Mouse (Mus musculus) liver, embryonic 14.5 days (tissue): ENCODE measurements around the gene Ahctf1.

Source experiments
- CTCF ChIP-seq: IDR thresholded peaks from 2 replicates; pipeline ENCODE4 v1.5.1; 2016; ENCODE audit warnings: antibody characterized with exemption, low read depth, control low read depth
- EP300 ChIP-seq: IDR thresholded peaks from 2 replicates; pipeline ENCODE4 v1.6.1; 2016; ENCODE audit warnings: antibody characterized with exemption, low read depth

- TF ChIP-seq CTCF, result no peak
- no peak for TF ChIP-seq EP300
Observed at GRCm38 (mm10) chr1:179736483-179736882, 67.0 kb downstream of the Ahctf1 start.
